Mouse (Mus musculus) right cerebral cortex, postnatal 10 days (tissue): ENCODE measurements at regions not wholly inside any gene's neighbourhood (a gene's known extent, or its start where the extent isn't known, plus 50 kb on each side); places are given as distances from the start of the nearest gene placed in this dataset.

Source experiments
- DNase-seq, 2 experiments: peaks; one replicate each; pipeline ENCODE4 v3.0.0; 2021; ENCODE audit warnings: low spot score in 2 of 2

- no peak for DNase-seq
Observed at GRCm38 (mm10) chr11:112722936-112723335, 59.1 kb upstream of the Sox9 start.

- no peak for DNase-seq
Observed at GRCm38 (mm10) chr11:112728154-112728952, 53.7 kb upstream of the Sox9 start.
